Mouse (Mus musculus) CH12.LX (cell line): ENCODE data around the gene Mmel1. TPM values are rescaled to one million over a fixed set of nuclear protein-coding genes. Genes with fewer than 3 reads are reported as not detected.
A peak's percentile ranks its signal among the peaks of the same experiment; 100 is the strongest.

ENCODE experiments used
- DNase-seq: peaks from one replicate; pipeline ENCODE4 v3.0.0-alpha.2; 2013; ENCODE audit errors: extremely low read depth
- H3K27ac ChIP-seq: 2 replicates; pipeline ENCODE4 v1.5.1; 2012; ENCODE audit warnings: low read depth, mild to moderate bottlenecking, control low read depth, moderate library complexity; ENCODE audit not compliant: insufficient read depth
- H3K27me3 ChIP-seq: replicated peaks from 2 replicates; pipeline ENCODE3; 2012; ENCODE audit warnings: inconsistent platforms
- H3K36me3 ChIP-seq, 2 experiments: replicated peaks in 1 of 2; 2 replicates each; pipeline versions ENCODE3 to v1.6.1; 2012; ENCODE audit warnings: inconsistent platforms in 1 of 2, low read length in 1 of 2, mild to moderate bottlenecking in 1 of 2, mixed read lengths in 1 of 2, moderate library complexity in 1 of 2; ENCODE audit not compliant: control insufficient read depth in 1 of 2, insufficient read depth in 1 of 2
- H3K4me1 ChIP-seq, 2 experiments: 2 replicates each; pipeline ENCODE4 v1.6.1; 2012; ENCODE audit warnings: inconsistent platforms in 1 of 2, moderate library complexity in 1 of 2; ENCODE audit not compliant: insufficient read depth in 2 of 2, control insufficient read depth in 1 of 2
- H3K4me2 ChIP-seq: 2 replicates; pipeline ENCODE4 v1.6.1; 2012; ENCODE audit warnings: low read depth, mild to moderate bottlenecking, control low read depth; ENCODE audit not compliant: poor library complexity, insufficient read depth, severe bottlenecking
- H3K4me3 ChIP-seq, 3 experiments: fragments of 150-350 bp in 1 of 3; sonication (generic) in 1 of 3; replicated peaks in 1 of 3; 2 replicates each; pipeline versions ENCODE3 to v1.5.1; 2011 to 2012; ENCODE audit warnings: low read depth in 2 of 3, low read length in 2 of 3, mild to moderate bottlenecking in 2 of 3, moderate library complexity in 2 of 3, control low read depth in 1 of 3, improper control_type of control experiment in 1 of 3, inconsistent platforms in 1 of 3, mixed read lengths in 1 of 3; ENCODE audit not compliant: poor library complexity in 1 of 3
- H3K79me2 ChIP-seq: replicated peaks from 2 replicates; pipeline ENCODE4 v1.6.1; 2012; ENCODE audit warnings: mild to moderate bottlenecking, moderate library complexity; ENCODE audit not compliant: control insufficient read depth, poor library complexity, insufficient read depth, severe bottlenecking; ENCODE audit errors: extremely low read depth
- H3K9ac ChIP-seq: 2 replicates; pipeline ENCODE4 v1.6.1; 2012; ENCODE audit warnings: low read depth, mild to moderate bottlenecking, control low read depth, moderate library complexity; ENCODE audit not compliant: insufficient read depth
- H3K9me3 ChIP-seq: replicated peaks from 2 replicates; pipeline ENCODE3; 2012; ENCODE audit warnings: low read length, inconsistent platforms, mixed read lengths
- CHD2 ChIP-seq: IDR thresholded peaks from 2 replicates; pipeline ENCODE4 v1.6.1; 2011; ENCODE audit warnings: low read length, improper control_type of control experiment
- EP300 ChIP-seq: IDR thresholded peaks from 2 replicates; pipeline ENCODE4 v1.6.1; 2011; ENCODE audit warnings: low read length, improper control_type of control experiment
- ETS1 ChIP-seq: conservative IDR thresholded peaks from 2 replicates; pipeline ENCODE4 v1.6.1; 2012; ENCODE audit warnings: low read depth, mild to moderate bottlenecking, inconsistent platforms, low read length, improper control_type of control experiment, moderate library complexity
- HCFC1 ChIP-seq: IDR thresholded peaks from 2 replicates; pipeline ENCODE4 v1.6.1; 2012; ENCODE audit warnings: low read depth, mild to moderate bottlenecking, inconsistent platforms, low read length, improper control_type of control experiment
- JUN ChIP-seq: IDR thresholded peaks from 2 replicates; pipeline ENCODE4 v1.6.1; 2011; ENCODE audit warnings: low read depth, mild to moderate bottlenecking, low read length, improper control_type of control experiment, moderate library complexity; ENCODE audit not compliant: insufficient read depth
- JUND ChIP-seq: conservative IDR thresholded peaks from 2 replicates; pipeline ENCODE4 v1.6.1; 2011; ENCODE audit warnings: low read depth, low read length, improper control_type of control experiment
- MAFK ChIP-seq: IDR thresholded peaks from 2 replicates; pipeline ENCODE4 v1.6.1; 2011; ENCODE audit warnings: low read length, improper control_type of control experiment; ENCODE audit not compliant: insufficient replicate concordance
- MEF2A ChIP-seq: IDR thresholded peaks from 2 replicates; pipeline ENCODE4 v1.6.1; 2014; ENCODE audit warnings: low read depth, mild to moderate bottlenecking, inconsistent platforms, low read length, improper control_type of control experiment, borderline replicate concordance
- MXI1 ChIP-seq: IDR thresholded peaks from 2 replicates; pipeline ENCODE4 v1.6.1; 2011; ENCODE audit warnings: mild to moderate bottlenecking, low read depth, low read length, improper control_type of control experiment
- NELFE ChIP-seq: IDR thresholded peaks from 2 replicates; pipeline ENCODE4 v1.6.1; 2011; ENCODE audit warnings: low read depth, low read length, improper control_type of control experiment
- NRF1 ChIP-seq: IDR thresholded peaks from 2 replicates; pipeline ENCODE4 v1.6.1; 2014; ENCODE audit warnings: low read depth, mild to moderate bottlenecking, inconsistent platforms, low read length, improper control_type of control experiment, moderate library complexity
- POLR2A ChIP-seq: IDR thresholded peaks from 2 replicates; pipeline ENCODE4 v1.6.1; 2011; ENCODE audit warnings: low read depth, mild to moderate bottlenecking, improper control_type of control experiment, low read length
- RCOR1 ChIP-seq: conservative IDR thresholded peaks from 2 replicates; pipeline ENCODE4 v1.6.1; 2012; ENCODE audit warnings: low read depth, mild to moderate bottlenecking, inconsistent platforms, low read length, improper control_type of control experiment
- TBP ChIP-seq: conservative IDR thresholded peaks from 2 replicates; pipeline ENCODE4 v1.6.1; 2011; ENCODE audit warnings: low read depth, low read length, improper control_type of control experiment
- TCF12 ChIP-seq: IDR thresholded peaks from 2 replicates; pipeline ENCODE4 v1.6.1; 2014; ENCODE audit warnings: low read depth, mild to moderate bottlenecking, inconsistent platforms, low read length, improper control_type of control experiment
- UBTF ChIP-seq: IDR thresholded peaks from 2 replicates; pipeline ENCODE4 v1.6.1; 2012; ENCODE audit warnings: low read depth, mild to moderate bottlenecking, inconsistent platforms, low read length, improper control_type of control experiment, moderate library complexity
- USF1 ChIP-seq: IDR thresholded peaks from 2 replicates; pipeline ENCODE4 v1.6.1; 2014; ENCODE audit warnings: low read depth, mild to moderate bottlenecking, inconsistent platforms, low read length, improper control_type of control experiment
- USF2 ChIP-seq: conservative IDR thresholded peaks from 2 replicates; pipeline ENCODE4 v1.6.1; 2011; ENCODE audit warnings: low read depth, low read length, improper control_type of control experiment
- ZMIZ1 ChIP-seq: IDR thresholded peaks from 2 replicates; pipeline ENCODE4 v1.6.1; 2012; ENCODE audit warnings: low read depth, mild to moderate bottlenecking, inconsistent platforms, low read length, improper control_type of control experiment
- dilution Hi-C: fragments of 300-500 bp; cut with MboI; formaldehyde crosslinking; loops from 2 replicates; pipeline ENCODE4 v1.14.3; 2020; ENCODE audit warnings: low sequenced_read_pairs; ENCODE audit not compliant: extremely low pct_unique_long_range_greater_than_20kb, extremely low pct_ligation_motif_present
- in situ Hi-C: fragments of 300-500 bp; cut with MboI; formaldehyde crosslinking; loops from 3 replicates; pipeline ENCODE4 v1.14.3; 2019; ENCODE audit warnings: low sequenced_read_pairs, low pct_ligation_motif_present, low pct_unique_long_range_greater_than_20kb, mixed read lengths
- polyA plus RNA-seq: library from polyadenylated mRNA; unstranded; fragments of >175 nt; gene quantifications from 2 replicates; pipeline ENCODE4 v1.2.1, GENCODE M21; 2012; ENCODE audit warnings: low read depth; ENCODE audit not compliant: insufficient read length
- total RNA-seq, 2 experiments: library from RNA; depleted of rRNA; stranded (reverse); fragments of 300-350 nt in 1 of 2; fragments of >200 nt in 1 of 2; gene quantifications; 2 replicates each; pipeline ENCODE4 v1.2.3; 2012 to 2014

Gene Mmel1
- total and polyA plus RNA-seq, 3 experiments: 0.70 to 3.9 (median 2.0) TPM

- Histone ChIP-seq H3K79me2 (no peaks in the 10 kb centered on the region), H3K9ac (peak within 1 kb of the TSS; percentile 39), H3K9me3 (peaks cover 11% of the 10 kb centered on the region), H3K4me2 (peak within 1 kb of the TSS; percentile 22), H3K27ac (no peak within 1 kb of the TSS), H3K4me1 (peaks cover 22 to 26% of the 10 kb centered on the region in 2 experiments), H3K36me3 (no peaks in the 10 kb centered on the region), H3K4me3 (peak within 1 kb of the TSS; percentile 37 to 62 (median 54)), H3K27me3 (peaks cover 1% of the 10 kb centered on the region)
- DNase-seq: peak; percentile 77
- in situ Hi-C loops (no loop called here), dilution Hi-C loops (loop anchor here (25.0 kb wide), 1 partner anchor 139 kb away; no protein-coding TSS in a partner anchor)
- TF ChIP-seq RCOR1 (no peak), TBP (peak; percentile 66; the same call in 1 of the 2 replicates), ZMIZ1 (peak; percentile 23; the same call in 1 of the 2 replicates), MAFK (no peak), POLR2A (peak; percentile 75), NRF1 (peak; percentile 89), TCF12 (0 out of 2 replicates have a peak, but pooled peaks have one; percentile 47), USF2 (peak; percentile 85), HCFC1 (peak; percentile 16; the same call in 1 of the 2 replicates), USF1 (peak; percentile 90), CHD2 (no peak), NELFE (peak; percentile 62), MXI1 (no peak)
Measured at GRCm38 (mm10) chr4:154898506-154899446, 29.4 kb downstream of the Mmel1 start, which contains the start of gene Fam213b. TSS of gene Fam213b (minus strand) at chr4:154899135.

DNA sequence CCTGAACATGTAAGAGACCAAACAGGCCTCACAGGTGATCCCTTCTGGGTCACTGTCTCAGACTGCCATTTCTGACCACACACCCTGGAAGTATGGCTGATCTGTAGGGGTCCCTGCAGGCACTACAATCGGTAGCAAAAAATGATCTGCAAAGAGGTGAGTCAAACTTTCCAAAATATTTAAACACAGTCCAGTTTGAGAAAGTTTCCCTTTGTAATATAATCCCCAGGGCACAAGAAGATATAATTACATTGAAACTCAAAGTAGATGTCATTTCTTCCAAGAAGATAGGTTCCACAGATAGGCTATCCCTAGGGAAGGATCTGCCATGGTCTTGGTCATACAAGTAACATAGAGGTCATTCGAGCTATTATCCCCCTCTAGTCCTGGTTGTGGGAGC lies 33.0 kb downstream of the Mmel1 start:
- in situ Hi-C loops (no loop called here), dilution Hi-C loops (no loop called here)
- Histone ChIP-seq H3K9me3 (peaks cover 11% of the 10 kb centered on the region), H3K9ac (no peak overlapping the region), H3K79me2 (peaks cover 9% of the 10 kb centered on the region), H3K4me3 (no peak overlapping the region), H3K4me1 (peaks cover 22% of the 10 kb centered on the region in 2 experiments), H3K36me3 (no peaks in the 10 kb centered on the region), H3K4me2 (no peak overlapping the region), H3K27me3 (no peaks in the 10 kb centered on the region), H3K27ac (no peak overlapping the region)
- TF ChIP-seq MEF2A: peak; percentile 71; the same call in 1 of the 2 replicates
- no peak for TF ChIP-seq POLR2A
- peak; percentile 77 for TF ChIP-seq ETS1
- TF ChIP-seq JUN: peak; percentile 73
- peak; percentile 26; the same call in 1 of the 2 replicates for TF ChIP-seq EP300
- TF ChIP-seq JUND: peak; percentile 73
- no peak for TF ChIP-seq USF2
- TF ChIP-seq UBTF: no peak
- no peak for TF ChIP-seq HCFC1
- no peak for TF ChIP-seq RCOR1
- DNase-seq: no peak
